Mouse (Mus musculus): ENCODE data around the gene Pdzk1ip1. TPM values are rescaled to one million over a fixed set of nuclear protein-coding genes. Genes with fewer than 3 reads are reported as not detected.

Pdzk1ip1 gene
- polyA plus RNA-seq, 1 experiment from 2014 or later = 22.9 TPM

DNA sequence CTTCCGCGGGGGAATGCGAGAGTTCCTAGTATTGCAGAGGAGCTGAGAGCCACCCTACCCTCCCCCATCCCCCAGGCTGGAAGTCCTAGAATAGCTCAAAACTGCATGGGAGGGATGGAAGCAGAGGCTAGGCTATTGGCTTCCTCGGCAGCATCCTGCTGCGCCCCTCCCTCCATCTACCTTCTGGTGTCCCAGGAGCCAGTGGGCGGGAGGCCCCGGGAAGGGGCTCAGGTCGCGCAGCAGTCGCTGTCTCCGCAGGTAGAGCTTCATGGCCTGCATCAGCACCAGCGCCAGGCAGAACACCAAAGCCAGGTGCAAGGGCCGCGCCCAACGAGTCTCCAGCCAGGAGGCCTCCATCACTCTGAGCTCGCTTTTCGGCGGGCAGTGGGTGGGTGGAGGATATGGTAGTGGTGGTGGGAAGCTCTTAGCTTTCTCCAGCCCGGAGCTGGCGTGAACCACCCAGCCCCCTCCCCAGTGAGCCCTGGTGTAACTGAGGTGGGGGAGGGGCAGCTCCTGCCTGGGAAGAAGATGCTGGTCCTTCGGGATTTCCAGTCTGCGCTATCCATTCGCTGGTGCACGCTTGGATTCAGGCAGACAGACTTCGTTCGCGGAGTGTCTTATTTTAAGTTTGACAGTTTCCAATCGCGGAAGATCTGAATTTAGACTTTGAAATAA lies 45.2 kb downstream of the Pdzk1ip1 start, which contains the start of gene Cyp4x1:
Gene Cyp4x1 (minus strand): TSS at position 661 of the 675 bp plus-strand sequence.
- no peak within 1 kb of the TSS for H3K4me3 ChIP-seq
- H3K9me3 ChIP-seq = no peaks in the 10 kb centered on the region
- H3K27ac ChIP-seq = no peak within 1 kb of the TSS
- peaks cover 3% of the 10 kb centered on the region; the same call in 1 of the 2 replicates for H3K4me1 ChIP-seq
- WGBS = 2% methylated on average over 29 of the region's 29 CpGs
- H3K9ac ChIP-seq = no peak within 1 kb of the TSS
- no peak for ATAC-seq (ENCODE audit: borderline replicate concordance, extremely low read depth, low FRiP score, low TSS enrichment)
- peaks cover 28% of the 10 kb centered on the region for H3K27me3 ChIP-seq
- no peak within 1 kb of the TSS for H3K4me2 ChIP-seq
- H3K36me3 ChIP-seq = no peaks in the 10 kb centered on the region

DNA sequence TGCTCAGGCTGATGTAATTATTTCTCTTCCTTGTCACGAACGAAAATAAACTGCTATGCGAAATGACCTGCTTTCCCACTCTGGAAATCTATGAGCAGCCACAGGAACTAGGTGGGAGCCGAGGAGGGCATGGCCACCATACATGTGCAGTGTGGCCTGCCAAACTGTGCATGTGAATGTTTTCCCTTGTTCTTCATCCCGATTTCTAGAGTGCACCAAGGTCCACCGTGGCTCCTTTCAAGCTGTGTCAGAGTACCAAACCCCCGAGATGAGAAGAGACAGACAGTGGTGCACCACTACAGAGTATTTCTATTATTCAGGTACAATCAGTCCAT lies 45.8 kb downstream of the Pdzk1ip1 start:
- no peak overlapping the region for H3K27ac ChIP-seq
- no peak overlapping the region for H3K9ac ChIP-seq
- no peak overlapping the region for H3K4me2 ChIP-seq
- H3K4me3 ChIP-seq = no peak overlapping the region
- WGBS = 19% methylated on average over 7 of the region's 7 CpGs
- peaks cover 28% of the 10 kb centered on the region for H3K27me3 ChIP-seq
- ATAC-seq (ENCODE audit: borderline replicate concordance, extremely low read depth, low FRiP score, low TSS enrichment) = no peak
- no peaks in the 10 kb centered on the region for H3K36me3 ChIP-seq
- no peaks in the 10 kb centered on the region for H3K9me3 ChIP-seq
- peaks cover 3% of the 10 kb centered on the region; the same call in 1 of the 2 replicates for H3K4me1 ChIP-seq

Other genes with a start within 250 kb of the Pdzk1ip1 start
- gene Foxd2, start 179.8 kb upstream of the Pdzk1ip1 start, polyA plus RNA-seq (2015; fragmentation: Nextera tagmentation; extraction: Ambion mirVana) = 0.15 and 0.20 TPM in 2 replicates
- not detected in 2 replicates for gene Foxe3, start 162.7 kb upstream of the Pdzk1ip1 start, polyA plus RNA-seq (2015; fragmentation: Nextera tagmentation; extraction: Ambion mirVana)
- gene Cmpk1, start 101.5 kb upstream of the Pdzk1ip1 start, polyA plus RNA-seq (2015; fragmentation: Nextera tagmentation; extraction: Ambion mirVana) = 106 and 113 TPM in 2 replicates
- gene Stil, start 88.5 kb upstream of the Pdzk1ip1 start, polyA plus RNA-seq (2015; fragmentation: Nextera tagmentation; extraction: Ambion mirVana) = 15.2 and 16.6 TPM in 2 replicates
- gene Tal1, start 32.3 kb upstream of the Pdzk1ip1 start, polyA plus RNA-seq (2015; fragmentation: Nextera tagmentation; extraction: Ambion mirVana) = 1.8 TPM in 2 replicates
- gene Cyp4x1, start 45.6 kb downstream of the Pdzk1ip1 start, polyA plus RNA-seq (2015; fragmentation: Nextera tagmentation; extraction: Ambion mirVana) = 0.06 TPM in 1 of 2 replicates, not detected in the other
- not detected in 2 replicates for gene Cyp4a29, start 153.4 kb downstream of the Pdzk1ip1 start, polyA plus RNA-seq (2015; fragmentation: Nextera tagmentation; extraction: Ambion mirVana)
- gene Cyp4a12a, start 210.3 kb downstream of the Pdzk1ip1 start, polyA plus RNA-seq (2015; fragmentation: Nextera tagmentation; extraction: Ambion mirVana) = not detected in 2 replicates